Mouse (Mus musculus): ENCODE results near the gene Ube2d3.

Gene Ube2d3

GRCm38 (mm10) chr3:135437758-135438495 lies at the start of gene Ube2d3:
Gene Ube2d3, plus strand, starts transcription at chr3:135438149.
- peak; percentile 99 for DNase-seq

DNA sequence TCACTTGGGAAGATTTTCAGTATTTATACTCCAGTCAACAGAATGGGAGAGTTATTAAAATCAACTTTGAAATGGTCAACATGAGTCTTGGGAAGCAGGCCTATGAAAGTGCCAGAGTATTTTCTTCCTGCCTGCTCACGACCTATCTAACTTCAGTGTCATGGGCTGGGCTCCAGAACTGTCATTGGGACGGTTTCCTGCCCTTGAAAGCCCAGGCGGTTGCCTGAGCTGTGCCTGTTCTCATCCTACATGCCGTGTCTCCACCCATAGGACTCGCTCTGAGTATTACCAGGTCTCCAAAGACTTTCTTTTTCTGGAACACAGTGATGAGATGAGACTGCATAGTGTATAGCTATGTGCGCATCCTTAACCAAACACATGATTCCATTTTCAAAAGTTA lies 44.8 kb upstream of the Ube2d3 start:
- no peak for DNase-seq

- DNase-seq = no peak
Measured at GRCm38 (mm10) chr3:135395085-135395484, 42.9 kb upstream of the Ube2d3 start.

DNA sequence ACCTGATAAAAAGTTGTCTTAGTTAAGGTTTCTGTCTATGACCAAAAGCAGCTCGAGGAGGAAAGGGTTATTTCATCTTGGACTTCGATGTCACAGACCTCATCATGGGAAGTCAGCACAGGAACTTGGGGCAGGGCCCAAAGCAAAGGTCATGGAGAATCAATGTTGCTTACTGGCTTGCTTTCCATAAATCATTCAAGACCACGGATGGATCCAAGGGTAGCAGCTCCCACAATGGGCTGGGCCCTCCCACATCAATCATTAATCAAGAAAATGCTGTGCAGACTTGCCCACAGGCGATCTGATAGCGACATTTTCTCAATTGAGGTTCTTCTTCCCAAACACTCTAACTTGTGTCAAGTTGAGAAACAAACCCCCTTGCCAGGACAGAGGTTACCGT lies 41.9 kb upstream of the Ube2d3 start:
- no peak for DNase-seq

- DNase-seq = no peak
Measured at GRCm38 (mm10) chr3:135397112-135397511, 40.8 kb upstream of the Ube2d3 start.

DNA sequence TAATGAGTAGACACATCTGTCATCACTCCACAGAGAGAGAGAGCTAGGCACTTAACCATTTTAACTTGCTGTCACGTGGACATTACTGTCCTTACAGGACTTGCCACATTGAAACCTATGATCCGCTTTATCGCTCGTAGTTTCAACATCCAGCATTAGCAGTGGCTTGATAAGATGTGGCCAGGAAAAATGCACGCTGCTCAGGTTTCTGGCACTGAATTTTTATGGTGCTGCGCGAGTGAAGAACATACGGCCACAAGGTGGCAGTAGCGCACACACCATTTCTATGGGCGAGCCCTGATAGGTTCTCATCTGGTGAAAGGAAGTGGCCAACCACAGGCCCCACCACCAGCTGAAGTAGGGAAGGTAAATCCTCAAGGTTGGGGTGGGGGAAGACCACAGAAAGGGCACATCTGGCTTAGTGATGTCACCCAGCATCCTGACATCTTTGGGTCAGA lies 35.7 kb upstream of the Ube2d3 start:
- peak; percentile 83 for DNase-seq

GRCm38 (mm10) chr3:135403211-135403610 lies 34.7 kb upstream of the Ube2d3 start:
- DNase-seq = no peak

DNA sequence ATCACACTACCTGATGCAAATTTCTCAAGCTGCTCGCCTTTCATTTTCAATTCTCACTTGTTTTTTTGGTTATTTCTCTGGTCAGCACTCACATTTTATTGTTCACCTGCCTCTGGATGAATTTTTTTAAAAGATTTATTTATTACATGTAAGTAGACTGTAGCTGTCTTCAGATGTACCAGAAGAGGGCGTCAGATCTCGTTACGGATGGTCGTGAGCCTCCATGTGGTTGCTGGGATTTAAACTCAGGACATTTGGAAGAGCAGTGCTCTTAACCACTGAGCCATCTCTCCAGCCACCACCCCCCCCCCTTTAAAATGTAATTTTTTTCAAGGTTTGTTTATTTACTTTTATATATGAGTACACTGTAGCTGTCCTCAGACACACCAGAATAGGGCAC lies 34.1 kb upstream of the Ube2d3 start:
- DNase-seq = no peak

GRCm38 (mm10) chr3:135404599-135404998 lies 33.4 kb upstream of the Ube2d3 start:
- peak; percentile 23 for DNase-seq

GRCm38 (mm10) chr3:135407351-135407750 lies 30.6 kb upstream of the Ube2d3 start:
- DNase-seq = no peak

- no peak for DNase-seq
Measured at GRCm38 (mm10) chr3:135409219-135409618, 28.7 kb upstream of the Ube2d3 start.

DNA sequence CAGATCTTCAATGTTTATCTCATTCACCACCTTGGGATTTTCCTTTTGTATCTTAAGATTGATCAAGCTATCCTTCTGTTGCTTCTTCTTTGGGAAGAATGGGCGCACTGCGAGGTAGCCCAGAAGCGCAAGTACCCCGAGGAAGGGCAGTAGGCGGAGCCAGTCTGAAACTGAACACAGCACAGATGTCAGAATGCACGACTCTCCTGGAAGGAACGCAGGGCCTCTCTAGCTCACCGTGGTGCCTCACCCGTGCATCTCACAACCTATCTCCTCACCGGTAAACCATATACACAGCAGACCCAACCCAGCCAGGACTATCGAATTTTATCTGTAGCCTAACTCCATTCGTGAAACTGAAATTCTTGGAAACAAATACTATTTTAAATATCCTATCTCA lies 26.9 kb upstream of the Ube2d3 start:
- DNase-seq = no peak

- no peak for DNase-seq
Measured at GRCm38 (mm10) chr3:135411824-135412223, 26.1 kb upstream of the Ube2d3 start.

- no peak for DNase-seq
Measured at GRCm38 (mm10) chr3:135417245-135417644, 20.7 kb upstream of the Ube2d3 start.

DNA sequence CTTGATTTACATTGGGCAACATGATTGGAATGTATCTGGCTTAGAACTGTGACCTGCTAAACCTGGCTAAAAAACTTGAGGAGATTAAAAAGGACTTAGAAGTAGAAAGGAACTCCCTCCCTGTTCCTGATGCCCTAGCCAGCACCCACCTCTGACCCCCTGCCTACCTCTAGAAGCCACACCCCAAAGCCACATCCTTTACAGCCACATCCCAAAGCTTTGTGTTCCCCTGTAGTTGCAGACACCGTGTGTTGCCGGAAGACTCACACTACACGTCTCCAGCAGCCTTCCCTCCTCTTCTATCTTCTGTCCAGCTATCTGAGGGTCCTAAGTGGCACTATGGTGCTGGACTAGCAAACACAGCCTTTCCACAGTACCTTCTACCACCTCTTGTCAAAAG lies 20.1 kb upstream of the Ube2d3 start:
- no peak for DNase-seq

DNA sequence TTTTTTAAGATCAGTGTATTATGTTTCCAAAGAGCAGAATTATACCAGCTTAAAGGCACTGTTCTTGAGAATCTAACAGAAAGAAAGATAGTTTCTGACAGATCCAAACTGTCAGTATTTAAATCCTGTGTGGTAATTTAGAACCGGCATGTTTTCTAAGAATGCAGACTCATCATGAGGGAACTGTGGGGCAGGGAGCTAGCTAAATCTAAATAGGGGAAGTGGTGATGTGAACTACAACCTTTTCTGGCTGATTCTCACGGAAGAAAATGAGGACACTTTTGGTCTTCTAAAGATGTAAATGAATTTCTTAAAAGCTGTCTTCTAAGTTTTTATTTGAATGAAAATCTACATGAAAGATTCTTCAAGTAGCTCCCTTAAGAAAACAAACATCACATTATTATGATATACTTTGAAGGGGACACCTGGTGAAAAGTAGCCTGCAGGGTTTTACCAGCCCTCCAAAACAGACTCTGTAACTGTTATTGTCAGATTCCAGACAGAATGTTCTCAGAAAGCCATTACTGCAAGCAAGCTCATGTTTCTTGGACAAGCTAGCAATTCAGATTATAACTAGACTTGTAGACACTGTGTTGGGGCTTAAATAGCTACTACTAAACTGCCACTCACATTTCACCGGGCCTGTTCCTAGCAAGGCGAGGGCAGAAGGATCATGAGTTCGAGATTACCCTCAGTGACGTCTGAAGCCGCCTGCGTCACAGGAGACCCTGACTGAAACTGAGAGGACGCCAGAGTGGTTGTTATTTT lies 17.2 kb upstream of the Ube2d3 start:
- DNase-seq = no peak

DNA sequence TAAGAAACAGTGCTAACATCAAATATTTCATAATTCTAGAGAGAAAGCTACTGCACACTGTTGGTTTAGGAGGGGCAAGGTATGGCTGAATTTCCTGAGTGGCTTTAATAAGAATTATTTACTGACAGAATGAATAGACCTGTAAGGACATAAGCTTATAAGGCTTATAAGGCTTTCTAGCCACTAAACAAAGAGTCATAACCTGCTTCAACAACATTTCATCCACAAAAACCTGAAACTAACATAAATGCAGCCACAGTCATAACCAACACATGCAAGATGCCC lies 16.7 kb upstream of the Ube2d3 start:
- no peak for DNase-seq

GRCm38 (mm10) chr3:135422232-135422855 lies 15.6 kb upstream of the Ube2d3 start:
- DNase-seq = no peak

- peak; percentile 90 for DNase-seq
Measured at GRCm38 (mm10) chr3:135422856-135423607, 14.9 kb upstream of the Ube2d3 start.

- DNase-seq = no peak
Measured at GRCm38 (mm10) chr3:135423608-135424212, 14.2 kb upstream of the Ube2d3 start, which contains the start of gene Cisd2. Gene Cisd2, minus strand, starts transcription at chr3:135423925.

DNA sequence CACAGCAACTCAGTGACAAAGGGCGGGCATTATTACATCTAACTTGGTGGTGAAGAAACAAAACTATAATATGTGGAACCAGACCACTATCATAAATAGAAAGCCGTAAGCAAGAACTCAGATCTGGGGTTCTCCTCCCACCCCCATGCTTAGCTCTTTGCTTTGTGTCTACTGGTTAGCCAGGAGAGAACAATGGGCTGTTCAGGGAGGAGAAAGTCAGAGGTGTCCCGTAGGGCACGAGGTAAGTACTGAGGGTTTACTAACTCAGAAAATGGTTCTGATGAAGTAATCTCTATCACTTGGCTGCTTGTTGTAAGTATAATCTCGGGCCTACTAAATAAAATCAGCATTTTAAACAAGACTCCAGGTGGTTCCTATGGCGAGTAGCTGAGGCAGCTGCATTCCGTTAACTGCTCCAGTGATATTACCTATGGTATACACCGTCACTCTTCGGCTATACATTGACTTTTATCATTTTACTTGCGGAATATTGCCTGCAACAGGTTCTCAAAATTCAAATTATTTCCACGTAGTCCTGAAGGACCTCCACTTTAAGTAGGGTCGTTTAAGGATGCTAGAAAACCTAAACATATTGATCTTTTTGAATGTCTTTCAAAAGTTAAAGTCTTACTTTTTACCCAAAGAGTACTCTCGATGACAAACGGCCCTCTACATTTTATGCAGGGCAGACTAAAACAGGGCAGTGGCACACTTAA lies 890 bp upstream of the Ube2d3 start:
- no peak for DNase-seq

DNA sequence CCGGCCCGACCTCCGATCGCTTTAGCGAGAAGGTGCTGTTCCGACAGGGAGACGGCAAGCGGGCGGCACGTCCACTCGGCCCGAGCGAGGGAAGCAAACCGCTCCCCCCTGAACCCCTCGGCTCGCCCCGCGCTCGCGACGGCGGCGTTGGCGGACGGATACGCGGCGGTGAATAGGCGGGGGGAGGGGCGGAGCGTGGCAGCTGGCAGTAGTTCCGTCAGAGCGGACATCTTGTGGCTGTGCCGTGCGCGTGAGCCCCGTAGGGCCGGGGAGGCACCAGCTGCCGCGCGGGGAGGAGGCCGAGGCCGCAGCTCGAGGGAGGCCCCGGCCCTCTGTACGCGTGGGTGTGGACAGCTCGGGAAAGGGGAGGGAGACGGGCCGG lies 573 bp downstream of the Ube2d3 start:
- peak; percentile 93 for DNase-seq

All from right cerebral cortex, adult 18-20 months (tissue).